Mouse (Mus musculus) stomach, embryonic 14.5 days (tissue): ENCODE data around the gene Polr3h. TPM values are rescaled to one million over a fixed set of nuclear protein-coding genes. Genes with fewer than 3 reads are reported as not detected.

Experiments used
- ATAC-seq: fragments of 200-750 bp; cut with Nextera tagmentation; 2 replicates; pipeline ENCODE4 v1.8.0; 2017; ENCODE audit warnings: low read depth, moderate TSS enrichment; ENCODE audit not compliant: insufficient number of reproducible peaks, insufficient read depth, low FRiP score
- H3K27ac ChIP-seq: fragments of 300-500 bp; sonication (generic); 2 replicates; pipeline ENCODE4 v1.5.1; 2014; ENCODE audit warnings: mild to moderate bottlenecking, low read length, moderate library complexity, mixed read lengths
- H3K27me3 ChIP-seq: fragments of 300-500 bp; sonication (generic); 2 replicates; pipeline ENCODE4 v1.6.1; 2014; ENCODE audit warnings: low read length, control low read depth, mixed read lengths; ENCODE audit not compliant: control insufficient read depth, insufficient read depth
- H3K36me3 ChIP-seq: fragments of 300-500 bp; sonication (generic); 2 replicates; pipeline ENCODE4 v1.6.1; 2014; ENCODE audit warnings: mild to moderate bottlenecking, control low read depth, low read length, moderate library complexity, mixed read lengths; ENCODE audit not compliant: control insufficient read depth, insufficient read depth
- H3K4me1 ChIP-seq: fragments of 300-500 bp; sonication (generic); 2 replicates; pipeline ENCODE4 v1.6.1; 2014; ENCODE audit warnings: low read length, control low read depth, mixed read lengths; ENCODE audit not compliant: control insufficient read depth, insufficient read depth
- H3K4me2 ChIP-seq: fragments of 300-500 bp; sonication (generic); replicated peaks from 2 replicates; pipeline ENCODE4 v1.6.1; 2014; ENCODE audit warnings: low read depth, low read length, control low read depth
- H3K4me3 ChIP-seq: fragments of 300-500 bp; sonication (generic); 2 replicates; pipeline ENCODE4 v1.5.1; 2014; ENCODE audit warnings: low read depth, low read length, control low read depth
- H3K9ac ChIP-seq: fragments of 300-500 bp; sonication (generic); replicated peaks from 2 replicates; pipeline ENCODE4 v1.6.1; 2014; ENCODE audit warnings: low read depth, mild to moderate bottlenecking, control low read depth, low read length, moderate library complexity, mixed read lengths
- H3K9me3 ChIP-seq: fragments of 300-500 bp; sonication (generic); 2 replicates; pipeline ENCODE4 v1.6.1; 2016; ENCODE audit warnings: low read depth, low read length, control low read depth; ENCODE audit not compliant: control insufficient read depth
- WGBS: fragments of 180-500 bp; shearing (Covaris S2); extraction: QIAGEN DNeasy Blood & Tissue Kit; methylation state at CpG from one replicate; pipeline ENCODE4 v1.1.7; 2014; 5-methylcytosine and 5-hydroxymethylcytosine counted together
- polyA plus RNA-seq: library from polyadenylated mRNA; unstranded; fragments of >200 nt; fragmentation: Nextera tagmentation; extraction: Ambion mirVana; gene quantifications from 2 replicates; pipeline ENCODE4 v1.2.1, GENCODE M21; 2014

The Polr3h gene
- polyA plus RNA-seq, 1 experiment from 2014 or later, result 68.0 TPM

GRCm38 (mm10) chr15:81845033-81845625, 80.9 kb downstream of the Polr3h start:
- no peaks in the 10 kb centered on the region for H3K4me1 ChIP-seq
- H3K9me3 ChIP-seq, result no peaks in the 10 kb centered on the region
- no peak overlapping the region for H3K4me3 ChIP-seq
- no peak overlapping the region for H3K4me2 ChIP-seq
- H3K36me3 ChIP-seq, result peaks cover 19% of the 10 kb centered on the region
- no peak for ATAC-seq
- H3K9ac ChIP-seq, result no peak overlapping the region
- H3K27ac ChIP-seq, result no peak overlapping the region
- 83% methylated on average over 5 of the region's 5 CpGs for WGBS
- no peaks in the 10 kb centered on the region for H3K27me3 ChIP-seq

- no peak overlapping the region for H3K9ac ChIP-seq
- ATAC-seq, result no peak
- H3K27ac ChIP-seq, result no peak overlapping the region
- H3K4me2 ChIP-seq, result no peak overlapping the region
- H3K27me3 ChIP-seq, result no peaks in the 10 kb centered on the region
- H3K9me3 ChIP-seq, result no peaks in the 10 kb centered on the region
- 82% methylated on average over 7 of the region's 7 CpGs for WGBS
- H3K4me1 ChIP-seq, result no peaks in the 10 kb centered on the region
- H3K4me3 ChIP-seq, result no peak overlapping the region
- no peaks in the 10 kb centered on the region for H3K36me3 ChIP-seq
Measured at GRCm38 (mm10) chr15:81842275-81842674, 83.8 kb downstream of the Polr3h start.

DNA sequence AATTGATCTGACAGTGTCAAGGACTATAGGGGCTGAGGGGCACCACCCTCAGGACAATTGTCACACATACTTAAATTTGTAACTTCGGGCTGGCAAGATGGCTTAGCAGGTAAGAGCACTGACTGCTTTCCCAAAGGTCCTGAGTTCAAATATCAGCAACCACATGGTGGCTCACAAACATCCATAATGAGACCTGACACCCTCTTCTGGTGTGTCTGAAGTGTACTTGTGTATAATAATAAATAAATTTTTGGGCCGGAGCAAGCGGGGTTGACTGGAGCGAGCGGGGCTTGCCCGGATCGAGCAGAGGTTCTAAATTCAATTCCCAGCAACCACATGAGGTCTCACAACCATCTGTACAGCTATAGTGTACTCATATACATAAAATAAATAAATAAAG, 85.7 kb downstream of the Polr3h start:
- no peak for ATAC-seq
- no peak overlapping the region for H3K4me3 ChIP-seq
- H3K9ac ChIP-seq, result no peak overlapping the region
- 86% methylated on average over 7 of the region's 7 CpGs for WGBS
- H3K27me3 ChIP-seq, result no peaks in the 10 kb centered on the region
- no peak overlapping the region for H3K27ac ChIP-seq
- no peak overlapping the region for H3K4me2 ChIP-seq
- peaks cover 16% of the 10 kb centered on the region for H3K4me1 ChIP-seq
- no peaks in the 10 kb centered on the region for H3K9me3 ChIP-seq
- H3K36me3 ChIP-seq, result no peaks in the 10 kb centered on the region

DNA sequence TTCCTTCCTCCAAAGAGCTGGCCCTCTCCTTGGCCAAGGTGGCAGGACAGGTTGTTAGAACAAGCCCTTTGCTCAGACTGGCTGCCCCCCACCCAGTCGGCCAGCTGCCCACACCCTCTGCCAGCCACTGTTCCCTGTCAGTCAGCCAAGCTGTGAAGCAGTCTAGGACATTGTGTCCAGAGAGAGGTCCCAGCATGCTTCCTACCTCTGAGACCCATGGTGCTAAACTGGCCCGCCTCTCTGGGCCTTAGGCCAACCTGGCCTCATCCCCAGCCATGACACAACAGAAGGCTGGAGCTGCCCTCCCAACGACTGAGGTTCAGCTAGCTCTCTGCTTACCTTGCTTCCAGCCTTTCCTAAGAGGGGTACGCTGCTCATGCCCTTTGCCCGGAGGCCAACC, 86.4 kb downstream of the Polr3h start:
- Histone ChIP-seq H3K36me3 (no peaks in the 10 kb centered on the region), H3K27ac (no peak overlapping the region), H3K9me3 (no peaks in the 10 kb centered on the region), H3K4me1 (peaks cover 16% of the 10 kb centered on the region), H3K4me3 (no peak overlapping the region), H3K27me3 (no peaks in the 10 kb centered on the region), H3K4me2 (no peak overlapping the region), H3K9ac (no peak overlapping the region)
- ATAC-seq, result no peak
- 68% methylated on average over 5 of the region's 5 CpGs for WGBS

DNA sequence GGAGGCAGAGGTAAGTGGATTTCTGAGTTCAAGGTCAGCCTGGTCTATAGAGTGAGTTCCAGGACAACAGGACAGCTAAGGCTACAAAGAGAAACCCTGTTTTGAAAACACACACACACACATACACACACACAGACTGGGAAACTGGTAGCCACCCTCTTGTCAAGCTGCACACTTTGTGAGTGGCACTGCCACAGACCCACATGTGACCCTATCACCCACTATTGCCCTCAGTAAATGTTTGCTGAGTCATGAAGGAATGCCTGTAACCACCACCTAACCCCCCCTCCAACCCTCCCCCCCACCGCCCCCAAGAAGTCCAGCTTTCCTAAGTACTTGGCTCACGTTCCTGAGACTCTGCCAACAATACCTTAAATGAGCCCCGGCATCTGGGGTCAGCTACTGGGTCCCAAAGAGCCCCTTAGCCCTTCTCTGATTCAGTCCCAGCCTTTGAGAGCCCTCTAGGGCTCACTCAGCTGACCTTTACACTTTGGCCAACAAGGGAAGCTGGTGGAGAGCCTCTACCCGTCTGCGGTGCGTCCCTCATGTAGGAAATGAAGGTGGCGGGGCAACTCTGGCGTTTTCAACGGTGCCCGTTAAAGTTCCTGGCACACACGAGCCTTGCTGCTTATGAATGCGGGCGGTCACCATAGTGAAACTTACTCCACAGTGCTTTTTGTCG, 87.3 kb downstream of the Polr3h start:
- Histone ChIP-seq H3K36me3 (no peaks in the 10 kb centered on the region), H3K4me1 (peaks cover 16% of the 10 kb centered on the region), H3K4me3 (no peak overlapping the region), H3K9me3 (no peaks in the 10 kb centered on the region), H3K9ac (no peak overlapping the region), H3K27me3 (no peaks in the 10 kb centered on the region), H3K27ac (no peak overlapping the region), H3K4me2 (no peak overlapping the region)
- no peak for ATAC-seq
- 66% methylated on average over 14 of the region's 14 CpGs for WGBS

Other genes with a start within 250 kb of the Polr3h start
- gene Chadl, start 229.0 kb downstream of the Polr3h start, polyA plus RNA-seq, result 3.0 and 4.7 TPM in 2 replicates
- 35.5 and 46.2 TPM in 2 replicates for gene Zc3h7b, start 181.2 kb downstream of the Polr3h start, polyA plus RNA-seq
- 90.9 and 92.7 TPM in 2 replicates for gene Rangap1, start 180.7 kb downstream of the Polr3h start, polyA plus RNA-seq
- 23.7 and 25.6 TPM in 2 replicates for gene Tef, start 123.8 kb downstream of the Polr3h start, polyA plus RNA-seq
- 24.5 and 25.1 TPM in 2 replicates for gene Tob2, start 67.4 kb downstream of the Polr3h start, polyA plus RNA-seq
- gene Phf5a, start 54.3 kb downstream of the Polr3h start, polyA plus RNA-seq, result 153 and 157 TPM in 2 replicates
- 136 and 144 TPM in 2 replicates for gene Aco2, start 53.9 kb downstream of the Polr3h start, polyA plus RNA-seq
- gene Csdc2, start 10.5 kb upstream of the Polr3h start, polyA plus RNA-seq, result 15.7 and 18.3 TPM in 2 replicates
- 29.9 and 37.2 TPM in 2 replicates for gene Pmm1, start 34.7 kb upstream of the Polr3h start, polyA plus RNA-seq
- gene 1700029P11Rik, start 54.3 kb upstream of the Polr3h start, polyA plus RNA-seq, result not detected in 2 replicates
- gene Xrcc6, start 61.6 kb upstream of the Polr3h start, polyA plus RNA-seq, result 75.4 and 90.0 TPM in 2 replicates
- 24.2 and 26.3 TPM in 2 replicates for gene Desi1, start 107.6 kb upstream of the Polr3h start, polyA plus RNA-seq
- gene Snu13, start 121.4 kb upstream of the Polr3h start, polyA plus RNA-seq, result 283 and 284 TPM in 2 replicates
- not detected in 2 replicates for gene 4930407I10Rik, start 132.9 kb upstream of the Polr3h start, polyA plus RNA-seq
- 0.09 TPM in 1 of 2 replicates, not detected in the other for gene Mei1, start 143.8 kb upstream of the Polr3h start, polyA plus RNA-seq
- 17.7 and 18.4 TPM in 2 replicates for gene Ccdc134, start 201.7 kb upstream of the Polr3h start, polyA plus RNA-seq
- 128 and 133 TPM in 2 replicates for gene Srebf2, start 220.9 kb upstream of the Polr3h start, polyA plus RNA-seq